Mouse (Mus musculus) hindbrain, embryonic 12.5 days (tissue): Measurements from ENCODE around the gene C2cd3. TPM values are rescaled to one million over a fixed set of nuclear protein-coding genes. Genes with fewer than 3 reads are reported as not detected.

Experiments used
- ATAC-seq: fragments of 200-750 bp; cut with Nextera tagmentation; 2 replicates; pipeline ENCODE4 v1.8.0; 2017; ENCODE audit warnings: moderate TSS enrichment; ENCODE audit not compliant: low FRiP score
- H3K27ac ChIP-seq: fragments of 300-500 bp; sonication (generic); 2 replicates; pipeline ENCODE4 v1.5.1; 2016; ENCODE audit warnings: mild to moderate bottlenecking
- H3K27me3 ChIP-seq: fragments of 300-500 bp; sonication (generic); 2 replicates; pipeline ENCODE4 v1.6.1; 2016; ENCODE audit warnings: mild to moderate bottlenecking
- H3K36me3 ChIP-seq: fragments of 300-500 bp; sonication (generic); 2 replicates; pipeline ENCODE4 v1.6.1; 2016; ENCODE audit warnings: mild to moderate bottlenecking
- H3K4me1 ChIP-seq: fragments of 300-500 bp; sonication (generic); 2 replicates; pipeline ENCODE4 v1.6.1; 2016
- H3K4me2 ChIP-seq: fragments of 300-500 bp; sonication (generic); replicated peaks from 2 replicates; pipeline ENCODE4 v1.6.1; 2016; ENCODE audit warnings: mild to moderate bottlenecking
- H3K4me3 ChIP-seq: fragments of 300-500 bp; sonication (generic); 2 replicates; pipeline ENCODE4 v1.5.1; 2016; ENCODE audit warnings: mild to moderate bottlenecking
- H3K9ac ChIP-seq: fragments of 300-500 bp; sonication (generic); 2 replicates; pipeline ENCODE4 v1.6.1; 2016; ENCODE audit warnings: mild to moderate bottlenecking, moderate library complexity
- H3K9me3 ChIP-seq: fragments of 300-500 bp; sonication (generic); replicated peaks from 2 replicates; pipeline ENCODE4 v1.6.1; 2016; ENCODE audit warnings: mild to moderate bottlenecking
- WGBS: fragments of 180-500 bp; shearing (Covaris S2); methylation state at CpG from one replicate; pipeline ENCODE4 v1.1.7; 2016; 5-methylcytosine and 5-hydroxymethylcytosine counted together
- polyA plus RNA-seq: library from polyadenylated mRNA; unstranded; fragments of >200 nt; fragmentation: Nextera tagmentation; extraction: Ambion mirVana; gene quantifications from 2 replicates; pipeline ENCODE4 v1.2.1, GENCODE M21; 2016

The C2cd3 gene
- polyA plus RNA-seq, 1 experiment from 2014 or later, result 37.4 TPM

DNA sequence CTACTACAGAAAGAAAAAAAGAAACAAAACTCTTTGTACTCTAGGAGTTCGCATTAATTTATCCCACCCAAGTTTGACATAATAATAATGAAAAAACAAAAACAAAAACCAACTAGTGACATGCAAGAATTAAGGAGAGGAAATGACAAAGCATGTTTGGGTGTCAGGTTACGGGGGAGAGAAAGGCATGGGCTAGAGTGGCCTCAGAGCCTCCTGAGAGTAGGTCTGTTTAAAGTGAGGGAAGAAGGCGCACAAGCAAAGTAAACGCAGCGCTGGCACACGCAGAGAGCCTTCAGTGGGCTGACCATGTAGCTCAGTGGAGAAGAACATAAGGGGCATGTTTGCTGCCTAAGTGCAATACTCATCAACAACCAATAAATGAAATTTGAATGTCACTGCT is 7.1 kb upstream of the C2cd3 start:
- no peak for ATAC-seq
- Histone ChIP-seq H3K27me3 (no peaks in the 10 kb centered on the region), H3K9me3 (no peaks in the 10 kb centered on the region), H3K36me3 (peaks cover 3% of the 10 kb centered on the region; the same call in 1 of the 2 replicates), H3K4me1 (peaks cover 13% of the 10 kb centered on the region), H3K9ac (no peak overlapping the region), H3K27ac (no peak overlapping the region), H3K4me3 (no peak overlapping the region), H3K4me2 (no peak overlapping the region)
- WGBS, result 53% methylated on average over 6 of the region's 6 CpGs

DNA sequence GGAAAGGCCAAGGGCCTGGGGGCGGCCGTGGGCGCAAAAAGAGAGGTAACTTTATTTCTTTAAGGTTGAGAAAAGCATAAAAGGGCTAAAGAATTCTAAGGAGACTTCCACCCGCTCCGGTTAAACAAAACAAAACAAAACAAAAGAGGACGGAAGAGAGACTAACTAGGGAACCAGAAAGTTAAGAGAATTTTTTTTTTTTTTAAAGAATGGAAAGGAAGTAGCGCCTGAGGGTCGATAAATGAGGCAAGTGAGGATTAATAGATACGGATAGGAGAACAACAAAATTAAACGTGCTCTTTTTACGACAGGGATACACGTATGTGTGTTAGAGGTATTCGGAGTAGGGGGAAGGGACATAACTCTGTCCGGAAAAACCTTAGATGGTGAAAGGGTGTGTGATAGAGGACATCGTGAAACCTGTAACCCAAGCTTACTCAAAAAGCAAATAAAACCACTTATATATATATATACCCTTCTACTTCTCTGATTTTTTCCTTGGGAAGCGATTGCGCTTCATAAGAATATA is 483 bp downstream of the C2cd3 start:
- Histone ChIP-seq H3K36me3 (peaks cover 14% of the 10 kb centered on the region), H3K27ac (peak overlapping the region; percentile 80), H3K27me3 (no peaks in the 10 kb centered on the region), H3K9ac (peak overlapping the region; percentile 59), H3K4me2 (peak overlapping the region; percentile 54), H3K4me3 (peak overlapping the region; percentile 67), H3K9me3 (no peaks in the 10 kb centered on the region), H3K4me1 (peaks cover 25% of the 10 kb centered on the region)
- 9% methylated on average over 17 of the region's 17 CpGs for WGBS
- no peak for ATAC-seq

DNA sequence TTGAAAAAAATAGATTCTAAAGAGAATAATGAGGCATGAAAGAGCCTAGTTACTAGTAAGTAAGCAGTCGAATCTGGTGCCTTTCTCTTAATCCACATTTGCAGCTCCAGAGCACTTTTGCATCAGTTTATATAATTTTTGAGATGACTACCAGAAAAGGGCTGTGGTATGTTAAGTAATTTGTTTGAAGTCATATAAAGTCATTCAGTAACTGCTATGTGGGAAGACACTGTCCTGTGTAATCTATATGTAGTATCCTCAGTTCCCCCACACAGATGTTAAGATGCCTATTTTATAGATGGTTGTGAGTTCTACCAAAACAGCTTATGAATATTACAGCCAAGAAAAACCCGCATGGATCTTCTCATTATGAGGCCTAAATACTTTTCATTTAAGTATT is 6.2 kb downstream of the C2cd3 start:
- no peaks in the 10 kb centered on the region for H3K27me3 ChIP-seq
- H3K9me3 ChIP-seq, result no peaks in the 10 kb centered on the region
- H3K4me1 ChIP-seq, result peaks cover 2% of the 10 kb centered on the region; the same call in 1 of the 2 replicates
- WGBS, result 97% methylated on average over 2 of the region's 2 CpGs
- H3K9ac ChIP-seq, result no peak overlapping the region
- no peak overlapping the region for H3K27ac ChIP-seq
- no peak for ATAC-seq
- peaks cover 55% of the 10 kb centered on the region for H3K36me3 ChIP-seq
- no peak overlapping the region for H3K4me3 ChIP-seq
- H3K4me2 ChIP-seq, result no peak overlapping the region

DNA sequence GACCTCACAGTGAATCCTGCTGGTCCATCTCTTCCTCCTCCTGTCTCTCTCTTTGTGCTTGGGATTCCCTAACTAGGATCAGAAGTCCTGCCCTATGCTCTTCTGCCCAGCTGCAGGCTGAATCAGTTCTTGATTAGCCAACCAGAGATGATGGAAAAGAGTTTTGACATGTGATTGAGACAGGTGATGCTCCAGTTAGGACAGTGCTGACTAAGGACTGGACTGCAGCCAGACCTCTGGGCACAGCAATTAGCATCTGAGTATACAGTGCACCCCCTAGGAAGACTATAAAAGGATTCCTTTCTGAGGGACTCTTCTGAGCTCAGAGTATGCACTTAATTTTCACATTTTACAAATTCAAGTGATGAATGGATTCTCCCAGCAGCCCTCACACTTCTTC is 9.1 kb downstream of the C2cd3 start:
- no peak overlapping the region for H3K27ac ChIP-seq
- no peak overlapping the region for H3K4me2 ChIP-seq
- no peak overlapping the region for H3K4me3 ChIP-seq
- H3K4me1 ChIP-seq, result no peaks in the 10 kb centered on the region
- no peak for ATAC-seq
- H3K9me3 ChIP-seq, result no peaks in the 10 kb centered on the region
- H3K27me3 ChIP-seq, result no peaks in the 10 kb centered on the region
- no peak overlapping the region for H3K9ac ChIP-seq
- H3K36me3 ChIP-seq, result peaks cover 63% of the 10 kb centered on the region

DNA sequence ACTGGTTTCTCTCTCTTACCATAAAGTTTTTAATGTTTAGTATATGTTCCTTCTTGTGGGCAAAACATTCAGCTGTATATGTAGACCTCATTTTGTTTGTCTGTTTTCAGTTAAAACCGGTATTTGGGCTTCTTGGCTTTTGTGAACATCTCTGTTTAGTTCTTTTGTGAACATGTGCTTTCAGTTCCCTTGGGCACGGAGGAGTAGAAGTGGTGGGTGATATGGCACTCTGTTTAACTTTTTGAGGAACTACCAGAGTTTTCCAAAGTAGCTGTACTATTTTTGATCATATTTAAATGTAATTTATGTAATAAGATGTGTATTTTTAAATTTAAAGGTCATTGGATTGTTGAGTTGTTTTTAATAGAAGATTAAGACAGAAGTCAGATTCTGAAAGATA is 11.2 kb downstream of the C2cd3 start:
- ATAC-seq, result no peak
- no peaks in the 10 kb centered on the region for H3K9me3 ChIP-seq
- H3K4me1 ChIP-seq, result no peaks in the 10 kb centered on the region
- H3K4me3 ChIP-seq, result no peak overlapping the region
- WGBS, result 89% methylated on average over 2 of the region's 2 CpGs
- no peak overlapping the region for H3K27ac ChIP-seq
- no peak overlapping the region for H3K4me2 ChIP-seq
- H3K36me3 ChIP-seq, result peaks cover 57% of the 10 kb centered on the region
- H3K27me3 ChIP-seq, result no peaks in the 10 kb centered on the region
- H3K9ac ChIP-seq, result no peak overlapping the region

DNA sequence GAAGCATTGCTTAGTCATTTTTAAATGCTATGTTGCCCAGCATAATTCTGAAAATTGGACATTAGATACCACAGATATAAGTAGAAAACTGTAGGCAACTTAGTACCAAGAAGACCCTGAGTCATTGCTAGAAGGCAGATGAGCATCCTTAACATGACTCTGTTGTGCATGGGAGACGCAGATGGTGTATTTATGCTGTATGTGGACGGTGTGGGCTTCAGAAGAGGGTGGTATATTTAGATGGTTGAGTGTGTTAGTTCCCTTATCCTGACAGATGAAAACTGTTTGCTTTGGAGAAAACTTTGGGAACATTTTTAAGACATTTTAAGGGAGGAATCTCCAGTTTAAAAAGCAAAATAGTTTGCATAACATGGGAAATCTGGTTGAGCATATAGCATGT is 16.1 kb downstream of the C2cd3 start:
- 90% methylated on average over 2 of the region's 2 CpGs for WGBS
- Histone ChIP-seq H3K27ac (no peak overlapping the region), H3K4me2 (no peak overlapping the region), H3K27me3 (no peaks in the 10 kb centered on the region), H3K4me3 (no peak overlapping the region), H3K36me3 (peaks cover 61% of the 10 kb centered on the region), H3K4me1 (no peaks in the 10 kb centered on the region), H3K9ac (no peak overlapping the region), H3K9me3 (no peaks in the 10 kb centered on the region)
- ATAC-seq, result no peak

GRCm38 (mm10) chr7:100390166-100390565 is 18.1 kb downstream of the C2cd3 start:
- H3K9me3 ChIP-seq, result no peaks in the 10 kb centered on the region
- H3K36me3 ChIP-seq, result peaks cover 62% of the 10 kb centered on the region
- H3K27ac ChIP-seq, result no peak overlapping the region
- ATAC-seq, result no peak
- H3K4me2 ChIP-seq, result no peak overlapping the region
- WGBS, result 89% methylated on average over 8 of the region's 8 CpGs
- H3K4me1 ChIP-seq, result no peaks in the 10 kb centered on the region
- no peak overlapping the region for H3K4me3 ChIP-seq
- no peaks in the 10 kb centered on the region for H3K27me3 ChIP-seq
- H3K9ac ChIP-seq, result no peak overlapping the region

GRCm38 (mm10) chr7:100392265-100392664 is 20.2 kb downstream of the C2cd3 start:
- Histone ChIP-seq H3K9me3 (no peaks in the 10 kb centered on the region), H3K27ac (no peak overlapping the region), H3K4me2 (no peak overlapping the region), H3K4me3 (no peak overlapping the region), H3K4me1 (no peaks in the 10 kb centered on the region), H3K36me3 (peaks cover 76% of the 10 kb centered on the region), H3K9ac (no peak overlapping the region), H3K27me3 (no peaks in the 10 kb centered on the region)
- WGBS, result 83% methylated on average over 2 of the region's 2 CpGs
- no peak for ATAC-seq

- H3K4me3 ChIP-seq, result no peak overlapping the region
- peaks cover 69% of the 10 kb centered on the region for H3K36me3 ChIP-seq
- H3K27ac ChIP-seq, result no peak overlapping the region
- WGBS, result 61% methylated on average over 8 of the region's 8 CpGs
- no peak overlapping the region for H3K9ac ChIP-seq
- no peaks in the 10 kb centered on the region for H3K9me3 ChIP-seq
- ATAC-seq, result no peak
- no peaks in the 10 kb centered on the region for H3K4me1 ChIP-seq
- H3K27me3 ChIP-seq, result no peaks in the 10 kb centered on the region
- H3K4me2 ChIP-seq, result no peak overlapping the region
Measured at GRCm38 (mm10) chr7:100399231-100399913, 27.3 kb downstream of the C2cd3 start.

GRCm38 (mm10) chr7:100400899-100401539 is 29.0 kb downstream of the C2cd3 start:
- Histone ChIP-seq H3K27ac (no peak overlapping the region), H3K9ac (no peak overlapping the region), H3K9me3 (no peaks in the 10 kb centered on the region), H3K27me3 (no peaks in the 10 kb centered on the region), H3K4me1 (no peaks in the 10 kb centered on the region), H3K36me3 (peaks cover 67% of the 10 kb centered on the region), H3K4me2 (no peak overlapping the region), H3K4me3 (no peak overlapping the region)
- WGBS, result 66% methylated on average over 4 of the region's 4 CpGs
- no peak for ATAC-seq

- Histone ChIP-seq H3K27me3 (no peaks in the 10 kb centered on the region), H3K9ac (no peak overlapping the region), H3K4me1 (no peaks in the 10 kb centered on the region), H3K4me2 (no peak overlapping the region), H3K27ac (no peak overlapping the region), H3K9me3 (no peaks in the 10 kb centered on the region), H3K4me3 (no peak overlapping the region), H3K36me3 (peaks cover 69% of the 10 kb centered on the region)
- 89% methylated on average over 4 of the region's 4 CpGs for WGBS
- no peak for ATAC-seq
Measured at GRCm38 (mm10) chr7:100402715-100403114, 30.7 kb downstream of the C2cd3 start.

- H3K27ac ChIP-seq, result no peak overlapping the region
- no peak overlapping the region for H3K4me3 ChIP-seq
- H3K4me2 ChIP-seq, result no peak overlapping the region
- no peak for ATAC-seq
- H3K4me1 ChIP-seq, result no peaks in the 10 kb centered on the region
- H3K9ac ChIP-seq, result no peak overlapping the region
- no peaks in the 10 kb centered on the region for H3K27me3 ChIP-seq
- no peaks in the 10 kb centered on the region for H3K9me3 ChIP-seq
- peaks cover 75% of the 10 kb centered on the region for H3K36me3 ChIP-seq
- WGBS, result 98% methylated on average over 5 of the region's 5 CpGs
Measured at GRCm38 (mm10) chr7:100407677-100408076, 35.6 kb downstream of the C2cd3 start.

DNA sequence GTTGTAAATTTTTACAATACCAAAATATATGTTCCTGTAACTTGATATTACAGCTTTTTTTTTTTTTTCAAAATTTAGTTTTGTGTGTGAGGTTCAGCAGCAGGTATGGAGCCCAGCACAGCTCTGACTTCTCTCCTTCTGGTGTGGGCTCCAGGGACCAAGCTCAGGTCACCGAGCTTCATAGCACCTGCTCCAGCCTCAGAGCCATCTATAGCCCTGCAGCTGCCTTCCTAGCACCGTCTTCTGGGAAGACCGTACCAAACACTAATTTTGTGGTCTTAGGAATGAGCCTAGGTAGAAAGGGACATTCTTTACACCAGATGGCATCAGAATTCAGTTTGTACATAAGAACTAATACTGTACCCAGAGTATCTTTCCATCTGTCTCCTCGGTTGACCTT is 36.7 kb downstream of the C2cd3 start:
- ATAC-seq, result no peak
- no peaks in the 10 kb centered on the region for H3K4me1 ChIP-seq
- peaks cover 75% of the 10 kb centered on the region for H3K36me3 ChIP-seq
- WGBS, result 97% methylated on average over 4 of the region's 4 CpGs
- no peak overlapping the region for H3K4me3 ChIP-seq
- H3K4me2 ChIP-seq, result no peak overlapping the region
- no peaks in the 10 kb centered on the region for H3K9me3 ChIP-seq
- no peak overlapping the region for H3K9ac ChIP-seq
- H3K27ac ChIP-seq, result no peak overlapping the region
- no peaks in the 10 kb centered on the region for H3K27me3 ChIP-seq
